ENCODE assay signal across 11 mouse cellular contexts in the genomic region with DNA sequence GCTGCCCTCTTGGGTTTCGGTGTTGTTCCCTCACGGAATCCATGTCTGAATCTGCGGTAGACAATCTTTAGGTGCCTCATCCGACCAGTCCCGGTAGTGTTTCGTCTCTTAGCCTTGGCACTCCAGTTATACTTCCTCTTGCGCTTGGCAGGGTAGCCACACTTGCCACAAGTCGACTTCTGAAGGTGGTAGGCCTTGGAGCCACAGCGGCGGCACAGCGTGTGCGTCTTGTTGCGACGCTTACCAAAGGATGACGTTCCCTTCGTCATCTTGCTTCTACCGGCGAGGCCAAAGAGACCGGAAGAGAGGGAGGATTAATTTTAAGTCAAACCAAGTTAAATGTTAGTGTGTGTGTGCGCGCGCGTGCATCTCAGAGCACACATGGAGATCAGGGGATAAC. TPM values are rescaled to one million over a fixed set of nuclear protein-coding genes. Genes with fewer than 3 reads are reported as not detected.
"Had no signal": no experiment of that assay in that cellular context is flagged by ENCODE, and none has a peak within 500 bp of the region (broad histone marks: within the 10 kb centered on the region; RNA-seq: fewer than 3 reads in every experiment).

No protein-coding gene starts in this region.

RNA-seq across cellular contexts. Expression of gene Gm10401, which starts 5.2 kb away (rescaled TPM):
- total RNA-seq: left cerebral cortex, adult 8-10 months; left cerebral cortex, postnatal 10 days; left cerebral cortex, postnatal 14 days; left cerebral cortex, postnatal 25 days; left cerebral cortex, postnatal 36 days; left cerebral cortex, postnatal 4 days; liver, adult 2 months; megakaryocyte progenitor cell, adult 5-6 weeks; megakaryocyte-erythroid progenitor cell, adult 5-6 weeks; midbrain, postnatal 0 days; monocyte, adult 5-6 weeks had no signal
